Mouse (Mus musculus) heart, embryonic 14.5 days (tissue): ENCODE measurements around the gene Pigp. TPM values are rescaled to one million over a fixed set of nuclear protein-coding genes. Genes with fewer than 3 reads are reported as not detected.

Experiments
- polyA plus RNA-seq: library from polyadenylated mRNA; unstranded; fragments of >200 nt; fragmentation: Nextera tagmentation; extraction: Ambion mirVana; gene quantifications from 2 replicates; pipeline ENCODE4 v1.2.1, GENCODE M21; 2014

The Pigp gene
- polyA plus RNA-seq, 1 experiment from 2014 or later, result 117 TPM

Other genes starting within 250 kb of the Pigp start
- 7.6 and 8.1 TPM in 2 replicates for gene Hlcs, start 58.3 kb downstream of the Pigp start, polyA plus RNA-seq
- gene Ripply3, start 43.4 kb downstream of the Pigp start, polyA plus RNA-seq, result 5.1 and 5.5 TPM in 2 replicates
- gene Ttc3, start 1.2 kb downstream of the Pigp start, polyA plus RNA-seq, result 186 and 200 TPM in 2 replicates
- 49.4 and 56.3 TPM in 2 replicates for gene Vps26c, start 155.0 kb upstream of the Pigp start, polyA plus RNA-seq
- 12.2 and 12.3 TPM in 2 replicates for gene Dyrk1a, start 198.2 kb upstream of the Pigp start, polyA plus RNA-seq